ENCODE assay signal across 8 mouse cellular contexts in the genomic region with DNA sequence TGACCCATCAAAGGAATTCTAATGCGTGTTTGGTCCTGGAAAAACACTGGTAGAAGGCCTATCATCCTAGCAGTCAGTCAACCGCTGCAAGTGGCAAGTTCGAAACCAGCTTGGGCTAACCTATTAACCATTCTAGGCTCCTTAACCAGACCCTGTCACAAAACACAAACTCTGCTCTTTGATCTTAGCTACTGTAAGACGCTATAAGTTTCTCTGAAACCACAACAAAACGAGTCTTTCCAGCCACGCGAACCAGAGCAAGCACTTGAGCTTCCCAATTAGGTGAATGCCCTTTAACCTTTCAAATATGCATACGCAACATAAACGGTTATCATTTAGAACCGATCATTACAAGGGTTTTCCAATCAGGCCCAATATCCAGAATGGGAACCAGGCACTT. TPM values are rescaled to one million over a fixed set of nuclear protein-coding genes. Genes with fewer than 3 reads are reported as not detected.
DNase-seq lines count a peak whose midpoint lies in the region; ATAC-seq and TF ChIP-seq lines count a peak whose summit lies in the region.

No protein-coding gene starts in this region.

- 62% methylated on average over 10 of the region's 10 CpGs for WGBS in heart, embryonic 10.5 days
- 43% methylated on average over 10 of the region's 10 CpGs for WGBS in heart, embryonic 16.5 days

- no peak for DNase-seq in heart, embryonic 10.5 days (ENCODE audit: low spot score)
- no peak for DNase-seq in heart, postnatal 14 days
- DNase-seq in right cerebral cortex, adult 2 months (ENCODE audit: low spot score in 2 of 2), result no peak
- no peak for DNase-seq in cerebellum, postnatal 14 days
- DNase-seq in gastrocnemius, postnatal 10 days, result no peak

- H3K4me3 ChIP-seq in heart, embryonic 10.5 days, result peak overlapping the region; percentile 78
- H3K4me3 ChIP-seq in ES-Bruce4 (ENCODE audit: low read depth, low read length), result peak overlapping the region; percentile 75
- peak overlapping the region; percentile 77 for H3K4me3 ChIP-seq in heart, embryonic 16.5 days (ENCODE audit: low read length)

- no peak for ATAC-seq in heart, embryonic 16.5 days (replicated peaks; ENCODE audit: extremely low read depth, insufficient read depth, low FRiP score)
- ATAC-seq in megakaryocyte-erythroid progenitor cell, adult 5-6 weeks (replicated peaks; ENCODE audit: low FRiP score, low TSS enrichment, poor library complexity, severe bottlenecking), result peak; percentile 14; the same call in 1 of the 2 replicates

- peak overlapping the region; percentile 99 for H3K27ac ChIP-seq in heart, embryonic 10.5 days
- peak overlapping the region; percentile 65 for H3K27ac ChIP-seq in ES-Bruce4 (ENCODE audit: insufficient read depth, low read length)
- H3K27ac ChIP-seq in heart, embryonic 16.5 days (ENCODE audit: low read length), result peak overlapping the region; percentile 97

- H3K9me3 ChIP-seq in heart, embryonic 10.5 days, result no peaks in the 10 kb centered on the region
- H3K9me3 ChIP-seq in ES-Bruce4 (replicated peaks; ENCODE audit: control insufficient read depth, insufficient read depth, low read length, poor library complexity, severe bottlenecking), result no peaks in the 10 kb centered on the region
- no peaks in the 10 kb centered on the region for H3K9me3 ChIP-seq in heart, embryonic 16.5 days (replicated peaks; ENCODE audit: control insufficient read depth, low read length)

- no peaks in the 10 kb centered on the region for H3K27me3 ChIP-seq in heart, embryonic 10.5 days (ENCODE audit: insufficient read depth, poor library complexity, severe bottlenecking)
- no peaks in the 10 kb centered on the region for H3K27me3 ChIP-seq in ES-Bruce4 (ENCODE audit: control insufficient read depth, insufficient read depth, low read length, poor library complexity, severe bottlenecking)
- H3K27me3 ChIP-seq in heart, embryonic 16.5 days (ENCODE audit: control insufficient read depth, insufficient read depth, low read length), result no peaks in the 10 kb centered on the region

- TF ChIP-seq EP300 in ES-Bruce4 (IDR thresholded peaks at IDR 0.05; ENCODE audit: insufficient read depth, low read depth, low read length), result no peak

- H3K4me1 ChIP-seq in heart, embryonic 10.5 days, result peaks cover 40% of the 10 kb centered on the region
- H3K4me1 ChIP-seq in ES-Bruce4 (ENCODE audit: control insufficient read depth, insufficient read depth, low read length), result peaks cover 7% of the 10 kb centered on the region
- H3K4me1 ChIP-seq in heart, embryonic 16.5 days (ENCODE audit: control insufficient read depth, insufficient read depth, low read length), result peaks cover 30% of the 10 kb centered on the region

- peak overlapping the region; percentile 82 for H3K4me2 ChIP-seq in heart, embryonic 16.5 days (ENCODE audit: low read depth, low read length)

- peak overlapping the region; percentile 93 for H3K9ac ChIP-seq in ES-Bruce4 (ENCODE audit: low read depth, poor library complexity, severe bottlenecking)
- peak overlapping the region; percentile 95 for H3K9ac ChIP-seq in heart, embryonic 16.5 days (ENCODE audit: low read length)

- peaks cover 20% of the 10 kb centered on the region for H3K36me3 ChIP-seq in heart, embryonic 10.5 days
- H3K36me3 ChIP-seq in ES-Bruce4 (ENCODE audit: control insufficient read depth, insufficient read depth, low read length, poor library complexity, severe bottlenecking), result no peaks in the 10 kb centered on the region
- peaks cover 6% of the 10 kb centered on the region for H3K36me3 ChIP-seq in heart, embryonic 16.5 days (ENCODE audit: control insufficient read depth, insufficient read depth)

- intact Hi-C loops in heart, postnatal 14 days (cut with DNase I), result loop anchor here (2.0 kb wide), 1 partner anchor 38 kb away; no protein-coding TSS in a partner anchor

- TF ChIP-seq POLR2A in ES-Bruce4 (IDR thresholded peaks at IDR 0.05; ENCODE audit: insufficient read depth, low read length), result no peak

- TF ChIP-seq CTCF in ES-Bruce4 (IDR thresholded peaks at IDR 0.05; ENCODE audit: low read depth, low read length), result no peak

RNA-seq across cellular contexts. Expression of a gene that starts 33.7 kb away (rescaled TPM):
- polyA plus RNA-seq in heart, embryonic 10.5 days (2016; fragmentation: Nextera tagmentation; extraction: Ambion mirVana), result 13.4 and 24.5 TPM in 2 replicates
- total RNA-seq in heart, postnatal 14 days (2021), result 10 to 100 TPM; 28.5 to 35.0 TPM
- 23.8 and 28.1 TPM in 2 replicates for polyA plus RNA-seq in ES-Bruce4 (2011; ENCODE audit: insufficient read depth, insufficient read length, low read depth, missing spikeins)
- 28.3 and 29.6 TPM in 2 replicates for polyA plus RNA-seq in heart, embryonic 16.5 days (2015; fragmentation: Nextera tagmentation; extraction: Ambion mirVana)
- total RNA-seq in megakaryocyte-erythroid progenitor cell, adult 5-6 weeks (2014; fragmentation: Nextera tagmentation), result 17.4 and 28.9 TPM in 2 replicates
- 21.1 and 38.7 TPM in 2 replicates for total RNA-seq in megakaryocyte-erythroid progenitor cell, adult 5-6 weeks (2017)
- total RNA-seq in gastrocnemius, postnatal 10 days (2021), result 10 to 100 TPM; 13.8 to 17.9 TPM
